8 mouse cellular contexts compared by ENCODE assay signal in the genomic region with DNA sequence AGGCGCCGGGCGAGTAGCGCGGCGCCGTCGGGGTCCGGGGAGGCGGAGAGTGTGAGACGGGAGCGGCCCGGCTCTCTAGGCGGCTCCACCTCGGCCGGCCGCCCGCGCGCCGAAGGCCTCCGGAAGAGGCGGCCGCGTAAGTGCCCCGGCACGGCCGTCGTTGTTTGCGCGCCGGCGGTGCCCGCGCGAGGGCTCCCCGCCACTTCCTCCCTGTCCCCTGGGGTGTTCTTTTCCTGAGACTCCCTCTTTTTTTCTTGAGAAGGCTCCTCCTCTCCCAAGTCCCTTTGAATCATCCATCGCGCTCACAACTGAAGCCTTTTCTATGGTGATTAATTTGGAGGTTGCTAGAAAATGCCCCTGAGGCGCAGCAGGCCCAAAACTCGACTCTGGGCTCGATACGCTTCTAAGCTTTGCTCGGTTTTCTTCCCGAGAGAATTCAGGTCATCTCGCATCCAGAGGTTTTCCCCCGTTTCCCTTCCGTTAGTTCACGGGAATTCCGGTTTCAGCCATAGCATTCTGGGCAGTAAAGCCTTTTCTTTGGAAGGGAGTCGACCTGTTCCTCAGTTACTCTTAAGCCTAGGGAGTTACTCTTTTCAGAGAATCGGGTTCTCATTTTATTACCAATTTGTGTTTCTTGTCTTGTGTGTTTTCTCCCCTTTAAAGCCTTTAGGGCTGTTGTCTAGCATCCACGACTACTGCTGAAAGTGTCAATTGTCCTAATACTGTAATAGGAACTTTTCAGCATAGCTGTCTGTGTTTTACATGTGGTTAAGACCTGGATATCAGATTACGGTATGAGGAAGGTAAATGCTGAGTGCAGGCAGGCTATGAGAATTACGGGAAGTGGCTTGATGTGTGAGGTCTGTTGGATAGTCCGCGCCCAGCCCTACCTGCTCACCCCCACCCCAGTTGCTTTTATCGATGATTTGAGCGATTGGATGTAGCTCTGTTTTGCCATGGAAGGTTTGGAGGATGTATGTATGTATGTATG. TPM values are rescaled to one million over a fixed set of nuclear protein-coding genes. Genes with fewer than 3 reads are reported as not detected.
DNase-seq lines count a peak whose midpoint lies in the region; ATAC-seq lines count a peak whose summit lies in the region.

No protein-coding gene starts in this region.

- peak overlapping the region; percentile 94 for H3K9ac ChIP-seq in forebrain, embryonic 15.5 days (replicated peaks)
- H3K9ac ChIP-seq in limb, embryonic 13.5 days, result peak overlapping the region; percentile 98
- peak overlapping the region; percentile 73 for H3K9ac ChIP-seq in midbrain, embryonic 16.5 days (ENCODE audit: low read depth, low read length)

- no peaks in the 10 kb centered on the region for H3K27me3 ChIP-seq in forebrain, embryonic 15.5 days
- H3K27me3 ChIP-seq in limb, embryonic 13.5 days, result no peaks in the 10 kb centered on the region
- no peaks in the 10 kb centered on the region for H3K27me3 ChIP-seq in midbrain, embryonic 16.5 days (ENCODE audit: control insufficient read depth, insufficient read depth, low read depth, low read length)

- H3K9me3 ChIP-seq in forebrain, embryonic 15.5 days, result no peaks in the 10 kb centered on the region
- H3K9me3 ChIP-seq in limb, embryonic 13.5 days, result no peaks in the 10 kb centered on the region
- H3K9me3 ChIP-seq in midbrain, embryonic 16.5 days (replicated peaks; ENCODE audit: control insufficient read depth, low read length, poor library complexity, severe bottlenecking), result no peaks in the 10 kb centered on the region

- DNase-seq in ovary, postnatal 14 days (ENCODE audit: low spot score), result peak; percentile 33
- DNase-seq in ovary, postnatal 10 days (ENCODE audit: low spot score), result no peak
- DNase-seq in adipocyte (ENCODE audit: low spot score), result peak; percentile 71
- DNase-seq in right cerebral cortex, adult 18-20 months, result no peak
- DNase-seq in layer of hippocampus, adult 11-12 months (ENCODE audit: low spot score), result no peak

- peak overlapping the region; percentile 76 for H3K4me2 ChIP-seq in forebrain, embryonic 15.5 days (replicated peaks)
- H3K4me2 ChIP-seq in limb, embryonic 13.5 days (replicated peaks), result peak overlapping the region; percentile 73
- H3K4me2 ChIP-seq in midbrain, embryonic 16.5 days (ENCODE audit: low read length), result peak overlapping the region; percentile 80

- H3K4me1 ChIP-seq in forebrain, embryonic 15.5 days, result peaks cover 51% of the 10 kb centered on the region
- H3K4me1 ChIP-seq in limb, embryonic 13.5 days, result peaks cover 31% of the 10 kb centered on the region
- H3K4me1 ChIP-seq in midbrain, embryonic 16.5 days (ENCODE audit: control insufficient read depth, insufficient read depth, low read length), result peaks cover 33% of the 10 kb centered on the region

- H3K27ac ChIP-seq in forebrain, embryonic 15.5 days (replicated peaks), result peak overlapping the region; percentile 99
- H3K27ac ChIP-seq in limb, embryonic 13.5 days, result peak overlapping the region; percentile 99
- H3K27ac ChIP-seq in midbrain, embryonic 16.5 days (ENCODE audit: low read length), result peak overlapping the region; percentile 92

- WGBS in forebrain, embryonic 15.5 days, result under 1% methylated on average over 59 of the region's 59 CpGs
- under 1% methylated on average over 58 of the region's 59 CpGs for WGBS in limb, embryonic 13.5 days
- WGBS in midbrain, embryonic 16.5 days, result under 1% methylated on average over 48 of the region's 59 CpGs

- H3K36me3 ChIP-seq in forebrain, embryonic 15.5 days, result no peaks in the 10 kb centered on the region
- H3K36me3 ChIP-seq in limb, embryonic 13.5 days, result no peaks in the 10 kb centered on the region
- H3K36me3 ChIP-seq in midbrain, embryonic 16.5 days (ENCODE audit: control insufficient read depth, insufficient read depth, low read length), result no peaks in the 10 kb centered on the region

- H3K4me3 ChIP-seq in forebrain, embryonic 15.5 days, result peak overlapping the region; percentile 89
- peak overlapping the region; percentile 76 for H3K4me3 ChIP-seq in limb, embryonic 13.5 days
- H3K4me3 ChIP-seq in midbrain, embryonic 16.5 days (ENCODE audit: low read depth, low read length), result peak overlapping the region; percentile 73

- peak; percentile 79 for ATAC-seq in forebrain, embryonic 15.5 days (replicated peaks)
- ATAC-seq in limb, embryonic 13.5 days (ENCODE audit: low FRiP score, low read depth), result peak; percentile 76
- peak; percentile 77 for ATAC-seq in midbrain, embryonic 16.5 days

RNA-seq across cellular contexts. Expression of gene Pank2, which starts 0.7 kb away (rescaled TPM):
- 36.4 and 37.0 TPM in 2 replicates for polyA plus RNA-seq in forebrain, embryonic 15.5 days (2015; fragmentation: Nextera tagmentation; extraction: Ambion mirVana)
- 39.0 and 39.3 TPM in 2 replicates for polyA plus RNA-seq in limb, embryonic 13.5 days (2015; fragmentation: Nextera tagmentation; extraction: Ambion mirVana)
- polyA plus RNA-seq in midbrain, embryonic 16.5 days (2015; fragmentation: Nextera tagmentation; extraction: Ambion mirVana), result 20.3 and 22.6 TPM in 2 replicates

RNA-seq across cellular contexts. Expression of gene Mavs, which starts 29.1 kb away (rescaled TPM):
- 5.9 and 6.4 TPM in 2 replicates for polyA plus RNA-seq in forebrain, embryonic 15.5 days (2015; fragmentation: Nextera tagmentation; extraction: Ambion mirVana)
- 16.6 and 16.7 TPM in 2 replicates for polyA plus RNA-seq in limb, embryonic 13.5 days (2015; fragmentation: Nextera tagmentation; extraction: Ambion mirVana)
- 6.7 and 6.9 TPM in 2 replicates for polyA plus RNA-seq in midbrain, embryonic 16.5 days (2015; fragmentation: Nextera tagmentation; extraction: Ambion mirVana)

RNA-seq across cellular contexts. Expression of gene Ap5s1, which starts 56.1 kb away (rescaled TPM):
- polyA plus RNA-seq in forebrain, embryonic 15.5 days (2015; fragmentation: Nextera tagmentation; extraction: Ambion mirVana), result 36.5 and 37.0 TPM in 2 replicates
- polyA plus RNA-seq in limb, embryonic 13.5 days (2015; fragmentation: Nextera tagmentation; extraction: Ambion mirVana), result 28.0 and 31.3 TPM in 2 replicates
- 33.0 and 34.7 TPM in 2 replicates for polyA plus RNA-seq in midbrain, embryonic 16.5 days (2015; fragmentation: Nextera tagmentation; extraction: Ambion mirVana)

Comparison
In these comparisons a context has a peak if more than half of its experiments do, and no peak if none do; other contexts are left out.
1. DNase-seq: peak in ovary, postnatal 14 days (single experiment) and adipocyte (single experiment); none in ovary, postnatal 10 days (single experiment), right cerebral cortex, adult 18-20 months (single experiment) and layer of hippocampus, adult 11-12 months (single experiment).
2. Peak in every context shown above with its lines, with median percentiles within 50 percentile points of each other: ATAC-seq, H3K27ac ChIP-seq, H3K4me2 ChIP-seq, H3K4me3 ChIP-seq and H3K9ac ChIP-seq.